Mouse (Mus musculus) stomach, embryonic 15.5 days (tissue): ENCODE measurements at regions not wholly inside any gene's neighbourhood (a gene's known extent, or its start where the extent isn't known, plus 50 kb on each side); places are given as distances from the start of the nearest gene placed in this dataset.

Experiments
- ATAC-seq: fragments of 200-750 bp; cut with Nextera tagmentation; 2 replicates; pipeline ENCODE4 v1.8.0; 2017; ENCODE audit warnings: low read depth, moderate number of reproducible peaks, moderate TSS enrichment; ENCODE audit not compliant: insufficient read depth, low FRiP score
- H3K27ac ChIP-seq: fragments of 300-500 bp; sonication (generic); 2 replicates; pipeline ENCODE4 v1.5.1; 2015; ENCODE audit warnings: mild to moderate bottlenecking, inconsistent platforms
- H3K27me3 ChIP-seq: fragments of 300-500 bp; sonication (generic); replicated peaks from 2 replicates; pipeline ENCODE4 v1.6.1; 2015; ENCODE audit warnings: inconsistent platforms
- H3K36me3 ChIP-seq: fragments of 300-500 bp; sonication (generic); 2 replicates; pipeline ENCODE4 v1.6.1; 2015; ENCODE audit warnings: inconsistent platforms
- H3K4me1 ChIP-seq: fragments of 300-500 bp; sonication (generic); 2 replicates; pipeline ENCODE4 v1.6.1; 2015; ENCODE audit warnings: inconsistent platforms
- H3K4me2 ChIP-seq: fragments of 300-500 bp; sonication (generic); 2 replicates; pipeline ENCODE4 v1.6.1; 2015; ENCODE audit warnings: mild to moderate bottlenecking, inconsistent platforms
- H3K4me3 ChIP-seq: fragments of 300-500 bp; sonication (generic); replicated peaks from 2 replicates; pipeline ENCODE4 v1.5.1; 2015; ENCODE audit warnings: inconsistent platforms
- H3K9ac ChIP-seq: fragments of 300-500 bp; sonication (generic); 2 replicates; pipeline ENCODE4 v1.6.1; 2015; ENCODE audit warnings: inconsistent platforms
- H3K9me3 ChIP-seq: fragments of 300-500 bp; sonication (generic); 2 replicates; pipeline ENCODE4 v1.6.1; 2016; ENCODE audit warnings: inconsistent platforms
- WGBS: fragments of 180-500 bp; shearing (Covaris S2); methylation state at CpG from one replicate; pipeline ENCODE4 v1.1.7; 2015; 5-methylcytosine and 5-hydroxymethylcytosine counted together

DNA sequence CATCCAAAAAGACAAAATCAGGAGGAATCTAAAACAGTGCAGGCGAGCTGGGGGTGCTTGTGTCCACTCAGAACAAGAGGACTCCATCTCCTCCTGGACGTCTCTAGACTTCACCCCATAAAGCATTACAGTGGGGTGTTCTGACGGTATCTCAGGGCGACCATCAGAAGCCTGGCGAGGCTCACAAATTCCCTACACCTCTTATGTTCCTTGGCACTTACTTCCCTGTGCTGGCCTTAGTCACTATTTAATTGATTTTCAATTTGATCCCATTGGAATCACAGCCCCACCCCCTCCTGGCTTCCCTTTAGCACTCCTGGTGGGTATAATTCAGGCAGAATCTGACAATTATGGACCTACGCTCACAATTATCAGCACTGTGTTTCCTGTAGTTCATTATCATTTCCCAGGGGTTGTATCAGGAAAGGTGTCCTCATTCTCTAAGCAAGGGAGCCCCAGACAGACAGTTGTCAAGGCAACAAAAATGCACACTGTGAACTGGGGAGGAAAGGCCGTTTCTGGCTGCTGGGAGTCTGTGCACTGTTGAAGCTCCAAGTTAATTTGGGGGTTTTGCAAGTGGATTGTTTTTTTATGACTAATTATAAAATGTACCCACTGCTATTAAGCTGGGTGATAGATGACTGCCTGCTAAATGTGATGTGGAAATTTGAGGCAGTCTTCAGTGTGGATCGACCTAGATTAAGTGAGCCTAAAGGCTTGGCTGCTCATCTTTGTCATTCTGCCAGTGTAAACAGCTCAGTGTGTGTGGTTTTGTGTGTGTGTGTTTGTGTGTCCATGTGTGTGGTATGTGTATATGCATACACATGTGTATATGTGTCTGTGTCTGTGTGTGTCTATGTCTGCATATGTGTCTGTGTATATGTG, 115.6 kb upstream of the Kcnj15 start:
- H3K36me3 ChIP-seq: no peaks in the 10 kb centered on the region
- H3K9ac ChIP-seq: no peak overlapping the region
- H3K27ac ChIP-seq: no peak overlapping the region
- no peak for ATAC-seq
- H3K4me1 ChIP-seq: no peaks in the 10 kb centered on the region
- no peaks in the 10 kb centered on the region for H3K27me3 ChIP-seq
- no peak overlapping the region for H3K4me3 ChIP-seq
- H3K9me3 ChIP-seq: no peaks in the 10 kb centered on the region
- 64% methylated on average over 8 of the region's 8 CpGs for WGBS
- H3K4me2 ChIP-seq: no peak overlapping the region

DNA sequence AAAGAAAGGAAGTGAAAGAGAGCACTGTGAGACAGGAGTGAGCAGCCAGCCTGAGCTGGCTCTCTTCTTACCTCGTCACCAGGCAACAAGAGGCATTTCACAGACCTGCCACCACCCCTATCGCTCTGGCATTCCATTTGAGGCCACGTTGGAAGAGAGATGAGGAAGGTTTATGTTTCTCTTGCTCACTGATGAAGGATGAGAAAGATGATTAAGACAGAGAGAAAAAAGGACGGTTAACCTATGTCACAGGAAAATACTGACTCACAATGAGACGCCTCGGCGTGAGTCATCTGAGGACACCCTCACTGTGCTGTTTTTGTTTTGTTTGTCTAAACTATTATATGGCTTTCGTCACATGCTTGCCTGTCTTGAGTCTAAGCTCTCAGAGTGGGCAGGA, 106.9 kb upstream of the Kcnj15 start:
- no peaks in the 10 kb centered on the region for H3K36me3 ChIP-seq
- no peaks in the 10 kb centered on the region for H3K9me3 ChIP-seq
- H3K9ac ChIP-seq: no peak overlapping the region
- ATAC-seq: no peak
- H3K4me1 ChIP-seq: no peaks in the 10 kb centered on the region
- 52% methylated on average over 8 of the region's 8 CpGs for WGBS
- no peak overlapping the region for H3K27ac ChIP-seq
- no peaks in the 10 kb centered on the region for H3K27me3 ChIP-seq
- no peak overlapping the region for H3K4me2 ChIP-seq
- no peak overlapping the region for H3K4me3 ChIP-seq

DNA sequence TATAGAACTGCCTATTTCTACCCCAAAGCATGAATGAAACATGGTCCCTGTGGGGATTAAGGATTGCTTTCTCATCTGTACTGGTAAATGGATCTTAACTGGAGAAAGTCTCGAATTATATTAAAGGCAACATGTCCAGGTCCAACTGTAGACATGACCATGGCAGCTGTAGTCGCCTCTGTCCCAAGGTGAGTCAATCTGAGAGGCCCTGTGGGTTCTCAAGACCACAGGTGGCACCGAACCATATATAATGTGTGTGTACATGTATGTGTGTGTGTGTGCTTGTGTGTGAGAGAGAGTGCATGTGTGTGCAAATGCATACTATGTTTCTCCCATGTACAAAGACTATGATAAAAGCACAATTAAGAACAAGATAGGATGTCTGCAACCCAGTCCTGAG, 105.9 kb upstream of the Kcnj15 start:
- ATAC-seq: no peak
- Histone ChIP-seq H3K4me1 (no peaks in the 10 kb centered on the region), H3K4me3 (no peak overlapping the region), H3K36me3 (no peaks in the 10 kb centered on the region), H3K4me2 (no peak overlapping the region), H3K27me3 (no peaks in the 10 kb centered on the region), H3K9ac (no peak overlapping the region), H3K9me3 (no peaks in the 10 kb centered on the region), H3K27ac (no peak overlapping the region)
- 86% methylated on average over 3 of the region's 3 CpGs for WGBS

DNA sequence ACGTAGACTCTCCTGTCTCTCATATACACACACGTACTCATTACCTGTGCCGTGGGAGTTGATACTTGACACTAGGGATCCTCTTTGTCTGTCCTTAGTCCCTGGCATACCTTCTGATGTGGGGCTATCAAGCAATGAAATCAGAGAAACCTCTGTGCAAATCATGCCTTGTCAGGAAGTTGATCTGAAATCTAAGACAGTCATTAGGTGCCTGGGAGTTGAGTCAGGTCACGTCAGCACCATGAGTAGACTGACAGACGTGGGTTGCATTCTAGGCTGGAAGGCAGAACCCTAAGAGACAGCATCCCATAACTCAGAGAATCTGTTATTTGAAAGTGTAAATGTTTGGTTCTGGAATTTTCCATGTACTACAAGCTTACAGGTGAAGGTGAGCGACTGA, 105.4 kb upstream of the Kcnj15 start:
- Histone ChIP-seq H3K4me1 (no peaks in the 10 kb centered on the region), H3K9ac (no peak overlapping the region), H3K4me3 (no peak overlapping the region), H3K9me3 (no peaks in the 10 kb centered on the region), H3K27me3 (no peaks in the 10 kb centered on the region), H3K36me3 (no peaks in the 10 kb centered on the region), H3K4me2 (no peak overlapping the region), H3K27ac (no peak overlapping the region)
- no peak for ATAC-seq
- 85% methylated on average over 6 of the region's 6 CpGs for WGBS

DNA sequence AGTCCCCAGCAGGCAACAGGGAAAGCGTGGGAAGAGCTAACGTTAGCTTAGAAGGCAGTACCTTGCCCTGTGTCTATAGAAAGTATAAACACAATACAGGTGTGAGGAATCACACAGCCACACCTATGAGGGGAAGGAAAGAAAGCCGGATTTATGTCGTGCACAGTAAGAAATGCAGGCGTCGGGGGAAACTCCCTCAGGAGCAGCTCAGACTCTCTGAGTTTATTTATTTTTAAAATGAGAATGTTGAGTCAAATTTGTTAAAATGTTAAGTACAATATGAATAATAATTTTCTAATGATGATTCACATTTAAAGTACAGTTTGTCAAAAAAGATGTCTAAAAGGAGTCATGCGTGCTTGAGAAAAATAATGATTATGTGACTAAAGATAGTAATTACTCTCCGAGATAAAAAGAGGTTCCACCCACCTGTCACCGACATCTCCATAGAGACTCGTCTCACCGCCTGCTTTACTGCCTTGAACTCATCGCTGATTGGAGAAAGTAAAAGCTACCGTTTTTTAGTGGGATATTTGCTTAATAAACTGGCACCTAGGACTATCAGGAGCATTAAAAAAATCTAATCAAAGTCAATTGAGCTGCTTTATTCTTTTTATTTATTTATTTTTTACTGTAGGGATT, 104.5 kb upstream of the Kcnj15 start:
- no peak for ATAC-seq
- Histone ChIP-seq H3K9me3 (no peaks in the 10 kb centered on the region), H3K4me2 (no peak overlapping the region), H3K27ac (no peak overlapping the region), H3K4me3 (no peak overlapping the region), H3K9ac (no peak overlapping the region), H3K4me1 (no peaks in the 10 kb centered on the region), H3K36me3 (no peaks in the 10 kb centered on the region), H3K27me3 (no peaks in the 10 kb centered on the region)
- WGBS: 42% methylated on average over 13 of the region's 13 CpGs

DNA sequence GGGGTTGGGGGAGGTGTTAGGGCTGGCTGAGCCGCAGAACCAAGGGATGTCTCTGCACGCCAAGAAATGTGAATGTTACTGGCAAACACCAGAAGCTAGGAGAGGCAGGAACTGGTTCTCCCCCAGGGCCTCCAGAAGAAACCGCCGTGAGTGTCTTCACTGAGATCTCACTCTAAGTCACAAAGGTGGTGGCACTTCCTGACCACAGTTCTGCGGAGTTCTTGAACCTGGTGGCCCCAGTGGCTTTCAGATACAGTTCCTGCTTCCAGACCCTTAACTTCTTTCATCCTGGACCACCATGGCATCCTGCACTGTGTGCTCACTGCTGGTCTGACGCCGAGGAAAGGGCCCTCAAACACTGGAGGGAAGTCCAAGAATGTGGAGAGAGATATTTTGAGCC, 89.0 kb upstream of the Kcnj15 start:
- Histone ChIP-seq H3K9ac (no peak overlapping the region), H3K27me3 (no peaks in the 10 kb centered on the region), H3K36me3 (no peaks in the 10 kb centered on the region), H3K4me1 (no peaks in the 10 kb centered on the region), H3K4me3 (no peak overlapping the region), H3K27ac (no peak overlapping the region), H3K4me2 (no peak overlapping the region), H3K9me3 (no peaks in the 10 kb centered on the region)
- WGBS: 69% methylated on average over 7 of the region's 7 CpGs
- no peak for ATAC-seq

DNA sequence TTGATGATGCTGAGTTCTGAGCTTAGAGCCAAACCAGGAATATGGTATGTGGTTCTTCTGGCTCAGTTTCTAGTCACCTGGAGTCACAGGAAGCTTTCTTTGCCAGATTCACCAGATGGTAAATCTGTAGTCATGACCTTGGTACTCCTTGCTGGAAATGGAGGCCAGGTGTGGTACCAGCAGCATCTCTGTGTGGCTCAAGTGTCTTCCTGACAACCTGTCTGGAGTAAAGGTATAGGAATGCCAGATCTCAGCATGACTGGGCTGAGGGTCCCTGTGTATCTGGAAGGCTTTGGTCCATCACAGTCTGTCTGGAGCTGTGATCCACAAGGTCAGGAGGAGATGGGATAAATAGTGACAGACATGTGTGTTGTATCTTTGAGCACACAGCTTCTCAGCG, 88.0 kb upstream of the Kcnj15 start:
- Histone ChIP-seq H3K4me1 (no peaks in the 10 kb centered on the region), H3K36me3 (no peaks in the 10 kb centered on the region), H3K9me3 (no peaks in the 10 kb centered on the region), H3K4me3 (no peak overlapping the region), H3K4me2 (no peak overlapping the region), H3K9ac (no peak overlapping the region), H3K27me3 (no peaks in the 10 kb centered on the region), H3K27ac (no peak overlapping the region)
- 91% methylated on average over 1 of the region's 1 CpGs for WGBS
- no peak for ATAC-seq

DNA sequence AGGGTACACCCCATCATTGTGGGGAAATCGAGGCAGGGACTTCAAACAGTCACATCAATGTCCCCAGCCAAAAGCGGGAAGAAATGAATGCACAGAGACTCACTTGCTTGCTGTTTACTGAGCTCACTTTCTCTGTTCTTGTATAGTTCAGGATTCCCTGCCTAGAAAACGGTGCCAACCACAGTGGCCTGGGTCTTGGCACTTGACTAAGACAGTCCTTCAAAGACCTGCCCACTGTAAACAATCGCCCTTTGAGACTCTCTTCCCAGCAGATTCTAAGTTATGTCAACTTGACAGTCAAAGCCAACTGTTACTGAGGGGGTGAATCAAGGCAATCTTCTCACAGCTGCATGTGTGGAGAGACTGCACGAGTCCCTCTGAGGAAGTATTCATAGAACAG, 76.8 kb upstream of the Kcnj15 start:
- no peaks in the 10 kb centered on the region for H3K4me1 ChIP-seq
- no peaks in the 10 kb centered on the region for H3K9me3 ChIP-seq
- no peak overlapping the region for H3K9ac ChIP-seq
- H3K4me3 ChIP-seq: no peak overlapping the region
- WGBS: 80% methylated on average over 5 of the region's 5 CpGs
- H3K27me3 ChIP-seq: no peaks in the 10 kb centered on the region
- H3K27ac ChIP-seq: no peak overlapping the region
- ATAC-seq: no peak
- no peaks in the 10 kb centered on the region for H3K36me3 ChIP-seq
- H3K4me2 ChIP-seq: no peak overlapping the region

DNA sequence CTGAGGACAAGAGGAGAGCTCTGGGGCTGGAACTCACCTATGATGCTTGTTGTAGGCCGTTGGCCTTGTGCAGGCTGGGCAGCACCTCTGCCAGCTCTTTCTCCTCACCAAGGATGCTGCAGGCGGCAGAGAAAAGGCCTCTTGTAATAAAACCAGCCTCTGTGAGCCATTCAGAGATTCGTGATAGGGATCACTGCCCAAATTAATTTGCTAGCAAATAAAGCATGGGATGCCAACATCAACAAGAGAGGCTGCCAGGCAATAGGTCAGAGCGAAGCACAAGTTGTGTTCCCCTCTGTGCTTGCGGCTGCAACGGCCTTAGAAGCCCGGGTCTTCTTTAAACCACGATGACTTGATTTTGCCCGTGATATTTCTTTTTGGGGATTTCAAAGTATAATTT, 72.0 kb upstream of the Kcnj15 start:
- Histone ChIP-seq H3K4me3 (no peak overlapping the region), H3K9ac (no peak overlapping the region), H3K4me2 (no peak overlapping the region), H3K27ac (no peak overlapping the region), H3K27me3 (no peaks in the 10 kb centered on the region), H3K9me3 (no peaks in the 10 kb centered on the region), H3K36me3 (no peaks in the 10 kb centered on the region), H3K4me1 (no peaks in the 10 kb centered on the region)
- 87% methylated on average over 9 of the region's 9 CpGs for WGBS
- ATAC-seq: no peak

DNA sequence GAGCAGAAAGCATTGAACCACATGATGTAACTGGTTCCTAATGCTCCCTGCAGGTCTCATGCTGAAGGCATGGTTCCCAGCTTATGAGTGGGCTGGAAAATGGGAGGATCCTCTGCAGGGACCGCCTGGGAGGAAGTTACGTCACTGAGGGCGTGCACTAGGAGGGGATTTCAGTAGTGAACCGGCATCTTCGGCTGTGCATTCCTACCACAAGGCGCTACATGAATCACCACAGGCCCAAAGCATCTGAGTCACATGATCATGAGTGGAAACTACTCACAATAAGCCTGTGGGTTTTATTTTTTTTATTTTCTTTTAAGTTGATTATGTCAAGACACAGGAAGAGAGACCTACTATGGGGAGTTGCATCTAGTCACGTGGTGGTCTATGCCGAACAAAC, 68.2 kb upstream of the Kcnj15 start:
- Histone ChIP-seq H3K27ac (no peak overlapping the region), H3K36me3 (no peaks in the 10 kb centered on the region), H3K27me3 (no peaks in the 10 kb centered on the region), H3K4me1 (peaks cover under 1% of the 10 kb centered on the region; the same call in 1 of the 2 replicates), H3K4me2 (no peak overlapping the region), H3K9me3 (no peaks in the 10 kb centered on the region), H3K9ac (no peak overlapping the region), H3K4me3 (no peak overlapping the region)
- WGBS: 86% methylated on average over 8 of the region's 8 CpGs
- ATAC-seq: no peak

DNA sequence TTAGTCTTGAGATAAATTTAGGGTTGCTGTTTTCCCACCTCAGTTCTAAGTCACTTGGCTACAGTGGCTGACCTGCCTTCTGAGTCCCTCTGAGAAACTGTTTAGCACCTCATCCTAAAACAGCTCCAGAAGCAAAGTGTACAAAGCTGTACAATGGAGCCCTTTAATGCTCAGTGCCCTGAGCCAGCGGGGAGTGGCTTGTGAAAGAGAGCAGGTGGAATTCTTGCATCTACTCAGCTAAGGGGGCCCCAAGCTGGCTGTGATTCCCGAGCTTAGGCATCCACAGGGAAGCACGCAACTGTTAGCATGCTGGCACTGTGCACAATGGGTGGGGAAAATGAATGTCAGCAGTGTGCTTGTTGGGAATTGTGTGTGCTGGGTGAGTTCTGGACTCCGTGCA, 63.2 kb upstream of the Kcnj15 start:
- H3K9me3 ChIP-seq: no peaks in the 10 kb centered on the region
- no peak for ATAC-seq
- no peaks in the 10 kb centered on the region for H3K27me3 ChIP-seq
- H3K9ac ChIP-seq: no peak overlapping the region
- H3K4me2 ChIP-seq: no peak overlapping the region
- peaks cover 4% of the 10 kb centered on the region; the same call in 1 of the 2 replicates for H3K4me1 ChIP-seq
- H3K4me3 ChIP-seq: no peak overlapping the region
- H3K36me3 ChIP-seq: no peaks in the 10 kb centered on the region
- 55% methylated on average over 4 of the region's 4 CpGs for WGBS
- H3K27ac ChIP-seq: no peak overlapping the region

DNA sequence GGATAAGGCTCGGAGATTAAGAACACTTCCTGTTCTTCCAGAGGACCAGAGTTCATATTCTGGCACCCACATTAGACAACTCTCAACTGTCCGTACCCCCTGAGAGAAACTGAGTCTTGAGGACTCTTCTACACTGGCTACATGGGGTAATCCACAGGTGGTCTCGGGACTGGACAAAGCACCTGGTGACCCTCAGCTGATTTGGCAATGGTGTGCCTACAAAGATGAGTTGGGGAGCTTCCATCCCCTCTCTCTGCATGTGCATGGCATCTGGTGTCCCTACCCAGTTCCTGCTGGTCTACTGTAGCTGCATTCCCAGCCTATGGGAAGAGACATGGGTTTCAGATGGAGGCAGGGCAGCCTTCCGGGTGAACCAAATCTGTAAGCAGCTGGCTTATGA, 61.2 kb upstream of the Kcnj15 start:
- Histone ChIP-seq H3K9me3 (no peaks in the 10 kb centered on the region), H3K27me3 (no peaks in the 10 kb centered on the region)
- ATAC-seq: no peak

More for the DNA sequence above, 61.2 kb upstream of the Kcnj15 start:
- Histone ChIP-seq H3K4me1 (peaks cover 4% of the 10 kb centered on the region; the same call in 1 of the 2 replicates), H3K36me3 (no peaks in the 10 kb centered on the region), H3K4me2 (no peak overlapping the region), H3K4me3 (no peak overlapping the region), H3K9ac (no peak overlapping the region), H3K27ac (no peak overlapping the region)
- WGBS: 80% methylated on average over 4 of the region's 4 CpGs
